Mouse (Mus musculus) regulatory T cell (primary cell): ENCODE results near the gene Chst5.

Experiments
- in situ Hi-C: fragments of 300-600 bp; cut with MboI, MseI; formaldehyde crosslinking; loops from one replicate; pipeline ENCODE4 v1.15.1; 2025; ENCODE audit warnings: high pct_unique_total_duplicates

The Chst5 gene

GRCm38 (mm10) chr8:111931721-111932120 lies 21.5 kb upstream of the Chst5 start:
- in situ Hi-C loops: no loop called here

DNA sequence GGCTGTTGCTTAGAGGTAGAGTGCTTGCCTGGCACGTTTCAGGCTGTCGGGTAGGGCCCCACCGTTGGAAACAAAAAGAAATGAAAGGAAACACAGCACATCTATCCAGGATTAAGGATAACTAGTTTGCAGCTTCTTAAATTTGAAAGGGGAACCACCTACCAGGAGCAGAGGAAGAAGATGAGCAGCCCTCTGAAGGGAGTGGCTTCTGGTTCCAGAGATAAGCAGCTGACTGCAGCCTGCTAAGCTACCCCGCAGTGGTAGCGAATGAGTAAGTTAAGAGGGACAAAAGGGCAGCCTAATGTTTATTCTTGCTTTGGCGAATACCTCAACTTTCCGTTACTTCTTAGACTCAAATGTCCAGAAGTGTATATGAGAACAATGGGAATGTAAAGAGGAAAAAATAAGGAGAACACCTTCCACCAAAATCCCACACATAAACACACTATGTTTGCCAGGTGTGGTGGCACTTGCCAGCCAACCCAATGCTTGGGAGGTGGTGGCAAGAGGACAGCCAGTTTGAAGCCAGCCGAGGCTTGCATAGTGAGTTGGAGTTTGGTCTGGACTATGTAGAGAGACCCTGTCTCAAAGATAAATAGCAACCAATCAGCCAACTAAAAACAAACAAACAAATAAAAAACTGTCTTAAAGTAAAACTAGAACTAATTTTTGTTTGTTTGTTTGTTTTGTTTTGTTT lies 19.5 kb upstream of the Chst5 start:
- in situ Hi-C loops: no loop called here

GRCm38 (mm10) chr8:111924976-111925375 lies 14.7 kb upstream of the Chst5 start:
- in situ Hi-C loops: no loop called here

GRCm38 (mm10) chr8:111923383-111923804 lies 13.1 kb upstream of the Chst5 start:
- in situ Hi-C loops: no loop called here

GRCm38 (mm10) chr8:111920971-111921370 lies 10.7 kb upstream of the Chst5 start:
- in situ Hi-C loops: no loop called here

DNA sequence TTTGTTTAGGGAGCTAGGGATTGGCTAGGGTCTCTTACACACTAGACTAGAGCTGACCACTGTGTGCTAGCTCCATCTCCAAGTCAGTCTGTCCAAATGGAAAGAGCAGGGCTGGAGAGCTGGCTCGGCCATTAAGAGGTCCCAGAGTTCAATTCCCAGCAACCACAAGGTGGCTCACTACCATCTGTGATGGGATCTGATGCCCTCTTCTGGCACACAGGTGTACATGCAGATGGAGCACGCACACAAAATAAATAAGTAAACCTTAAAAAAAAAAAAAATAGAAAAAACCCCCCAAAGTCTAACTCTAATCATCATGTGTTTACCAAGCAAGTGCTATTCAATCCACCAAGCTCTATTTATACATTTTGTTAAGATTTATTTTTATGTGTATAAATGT lies 9.4 kb upstream of the Chst5 start:
- in situ Hi-C loops: no loop called here

- in situ Hi-C loops: no loop called here
These were observed 2.7 kb upstream of the Chst5 start for GRCm38 (mm10) chr8:111912860-111913432.

DNA sequence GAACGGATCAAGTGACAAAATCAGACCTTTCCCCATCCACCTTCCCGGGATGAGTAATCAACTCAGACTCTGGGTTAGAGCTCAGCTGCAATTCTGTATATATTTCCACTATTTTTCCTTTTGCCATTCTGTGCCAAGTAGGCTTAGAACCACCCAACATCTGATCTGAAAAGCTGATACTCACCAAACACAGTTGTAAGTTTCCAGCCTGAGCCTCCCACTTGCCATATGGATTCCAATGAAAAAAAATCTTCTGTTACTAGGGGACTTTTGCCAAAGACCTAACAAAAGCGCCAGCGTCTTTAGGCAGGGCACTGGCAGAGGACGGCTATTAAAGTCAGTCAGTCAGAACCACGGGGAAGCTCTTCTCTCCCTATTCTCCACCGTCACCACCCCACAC lies 1.3 kb upstream of the Chst5 start:
- in situ Hi-C loops: no loop called here

DNA sequence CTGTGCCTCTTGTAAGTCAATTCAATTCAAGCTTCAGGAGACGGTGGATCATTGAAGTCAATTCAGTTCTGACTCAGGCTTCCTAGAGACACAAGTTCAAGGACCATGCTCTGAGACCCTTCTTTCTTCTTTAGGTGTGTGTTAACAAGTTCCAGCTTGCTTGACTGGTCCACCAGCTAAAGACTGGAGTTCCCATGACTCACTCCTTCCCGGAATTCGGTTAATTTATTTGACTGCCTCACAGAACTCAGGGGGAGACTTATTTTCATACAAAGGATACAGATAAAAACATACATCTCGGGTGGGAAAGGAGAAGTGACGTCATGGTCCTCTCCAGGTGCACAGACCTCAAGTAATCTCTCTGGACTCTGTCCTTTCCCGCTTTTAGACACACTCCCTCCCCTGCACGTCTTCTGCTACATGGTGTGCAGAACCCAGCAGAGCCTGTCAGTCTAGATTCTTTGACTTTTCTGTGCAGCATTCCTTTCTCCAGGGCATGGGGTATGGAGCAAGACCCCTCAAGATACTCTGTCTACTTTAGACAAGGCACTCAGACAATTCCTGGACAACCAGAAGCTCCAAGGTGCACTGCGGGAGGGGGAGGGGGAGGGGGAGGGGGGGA lies 4.6 kb downstream of the Chst5 start:
- in situ Hi-C loops: no loop called here

- in situ Hi-C loops: no loop called here
These were observed 8.2 kb downstream of the Chst5 start for GRCm38 (mm10) chr8:111902080-111902479.

GRCm38 (mm10) chr8:111898586-111898985 lies 11.7 kb downstream of the Chst5 start:
- in situ Hi-C loops: no loop called here

- in situ Hi-C loops: no loop called here
These were observed 15.3 kb downstream of the Chst5 start for GRCm38 (mm10) chr8:111894955-111895354.

GRCm38 (mm10) chr8:111892615-111893014 lies 17.6 kb downstream of the Chst5 start:
- in situ Hi-C loops: no loop called here

- in situ Hi-C loops: no loop called here
These were observed 18.3 kb downstream of the Chst5 start for GRCm38 (mm10) chr8:111891983-111892382.

GRCm38 (mm10) chr8:111890911-111891303 lies 19.3 kb downstream of the Chst5 start:
- in situ Hi-C loops: no loop called here

DNA sequence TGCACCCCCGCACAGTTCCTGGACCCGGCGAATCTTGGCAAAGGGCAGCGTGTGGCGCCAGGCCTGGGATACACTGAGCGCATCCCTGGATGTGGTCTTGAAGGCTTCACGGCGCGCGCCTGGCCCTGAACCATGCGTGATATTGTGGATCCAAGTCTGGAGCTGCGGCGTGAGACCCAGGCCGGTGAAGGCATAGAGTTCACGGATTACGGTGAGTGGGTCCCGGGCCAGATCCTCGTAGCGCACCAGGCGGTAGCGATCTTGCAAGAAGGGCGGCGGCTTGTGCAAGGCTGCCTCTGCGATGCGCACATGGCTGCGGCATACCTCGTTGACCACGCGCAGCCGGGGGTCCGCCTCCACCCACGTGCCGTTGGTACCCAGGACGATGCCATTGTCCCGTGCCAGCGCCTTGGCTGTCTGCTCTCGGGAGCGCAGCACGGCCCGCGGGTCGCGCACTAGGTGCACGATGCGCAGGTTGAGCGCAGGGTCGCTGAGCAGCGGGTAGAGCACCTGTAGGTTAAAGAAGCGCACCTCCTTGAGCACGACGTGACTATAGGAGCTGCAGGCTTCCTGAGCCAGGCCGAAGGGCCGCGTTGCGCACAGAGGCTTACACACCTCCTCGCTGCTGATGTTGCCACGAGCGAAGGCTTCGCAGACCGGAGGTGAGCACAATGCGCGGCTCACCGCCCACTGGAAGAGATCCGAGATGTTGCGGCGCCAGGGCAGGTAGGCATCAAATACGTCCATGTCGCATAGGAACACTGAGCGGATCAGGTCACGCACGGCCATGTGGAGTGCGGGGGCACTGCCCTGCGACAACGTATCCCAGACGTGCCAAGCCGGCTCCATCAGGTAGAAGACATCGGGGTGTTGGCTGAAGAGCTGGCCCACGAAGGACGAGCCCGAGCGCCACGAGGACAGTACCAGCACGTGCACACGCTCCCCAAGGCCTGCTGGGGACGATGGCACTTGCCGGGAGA lies 20.0 kb downstream of the Chst5 start:
- in situ Hi-C loops: no loop called here

DNA sequence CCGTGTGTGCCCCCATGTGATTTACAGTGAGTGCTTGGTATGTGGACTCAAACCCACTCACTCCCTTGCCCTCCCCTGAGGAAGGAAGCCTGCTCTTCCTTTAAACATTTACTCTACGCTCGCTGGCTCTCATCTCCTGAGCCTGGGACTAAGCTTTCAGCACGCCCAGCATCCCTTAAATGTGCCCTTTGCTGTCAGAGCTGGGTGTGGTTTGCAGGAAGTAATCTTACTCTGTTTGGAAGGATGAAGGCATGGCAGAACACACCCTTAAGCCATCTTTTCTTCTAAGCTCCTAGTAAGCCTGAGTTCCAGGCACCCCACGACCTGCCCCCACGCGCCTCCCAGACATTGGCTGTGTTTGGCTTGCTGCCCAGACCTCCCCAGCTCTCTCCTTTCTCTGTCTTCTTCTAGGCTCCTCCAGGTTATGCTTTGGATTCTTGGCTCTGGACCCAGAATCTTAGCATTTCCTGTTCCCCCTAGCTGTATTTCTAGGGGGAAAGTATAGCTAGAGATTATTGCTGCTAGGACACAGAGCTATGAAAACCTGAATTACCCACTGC lies 22.1 kb downstream of the Chst5 start:
- in situ Hi-C loops: no loop called here

DNA sequence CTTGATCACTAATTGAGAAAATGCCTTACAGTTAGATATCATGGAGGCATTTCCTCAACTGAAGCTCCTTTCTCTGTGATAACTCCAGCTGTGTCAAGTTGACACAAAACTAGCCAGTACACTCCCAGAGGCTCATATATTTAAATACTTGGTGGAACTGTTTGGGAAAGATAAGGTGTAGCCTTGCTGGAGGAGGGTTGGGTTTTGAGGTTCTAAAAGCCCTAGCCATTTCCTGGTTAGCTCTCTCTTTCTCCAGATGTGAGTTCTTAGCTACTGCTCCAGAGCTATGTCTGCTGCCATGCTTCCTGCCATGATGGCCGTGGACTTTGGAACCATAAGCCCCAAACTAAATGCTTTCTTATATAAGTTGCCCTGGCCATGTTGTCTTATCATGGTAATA lies 22.8 kb downstream of the Chst5 start:
- in situ Hi-C loops: no loop called here

- in situ Hi-C loops: no loop called here
These were observed 26.6 kb downstream of the Chst5 start for GRCm38 (mm10) chr8:111883615-111884014.

DNA sequence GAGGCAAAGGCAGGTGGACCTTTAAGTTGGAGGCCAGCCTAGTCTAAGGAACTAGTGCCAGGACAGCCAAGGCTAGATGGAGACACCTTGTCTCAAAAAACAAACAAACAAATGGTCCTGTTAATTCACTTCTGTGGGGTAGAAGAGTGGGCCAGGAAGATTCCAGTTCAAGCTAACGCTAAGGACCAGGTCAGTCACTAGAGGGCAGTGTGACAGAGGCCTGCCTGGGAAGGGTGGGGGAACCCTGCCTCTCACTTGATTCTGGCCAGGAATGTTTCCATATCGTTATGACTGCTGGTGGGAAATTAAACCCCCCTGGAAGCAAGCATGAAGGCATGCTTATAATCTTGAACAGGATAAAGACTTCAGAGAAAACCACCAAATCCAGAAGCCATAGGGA lies 28.7 kb downstream of the Chst5 start:
- in situ Hi-C loops: no loop called here

GRCm38 (mm10) chr8:111877711-111878110 lies 32.5 kb downstream of the Chst5 start:
- in situ Hi-C loops: no loop called here
